Mouse (Mus musculus): ENCODE results near the gene Zmiz1.

Zmiz1 gene

DNA sequence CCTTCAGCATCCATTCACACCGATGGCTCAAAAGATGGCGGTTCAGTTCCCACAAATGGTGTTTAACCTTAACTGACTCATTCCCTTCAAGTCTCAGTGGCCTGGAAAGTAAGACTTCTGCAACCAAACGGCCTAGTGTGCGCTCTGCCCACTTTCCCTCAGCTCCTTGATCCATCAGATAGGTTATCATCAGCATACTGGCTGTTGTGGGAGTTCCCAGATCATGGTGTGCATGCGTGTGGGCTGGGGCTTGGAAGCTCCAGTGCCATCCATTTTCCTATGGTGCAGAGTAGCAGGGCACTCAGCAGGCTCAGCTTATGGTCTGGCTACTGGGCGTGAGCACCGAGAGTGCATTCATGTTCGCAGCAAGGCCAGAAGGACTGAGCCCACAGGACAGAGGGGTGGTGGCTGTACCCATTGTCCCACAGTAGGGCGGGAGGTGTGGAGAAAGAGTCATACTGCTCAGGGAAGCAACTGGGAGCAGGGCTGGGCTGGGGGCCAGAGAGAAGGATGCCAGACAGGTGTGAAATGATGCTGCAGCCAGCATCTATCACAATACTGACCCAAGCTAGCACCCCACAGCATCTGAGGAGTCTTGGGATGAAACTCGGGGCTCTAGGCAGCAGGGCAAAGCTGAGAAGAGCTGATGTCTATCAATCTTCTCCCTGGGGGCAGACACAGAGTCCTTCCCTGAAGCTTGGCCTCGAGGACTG lies 33.7 kb downstream of the Zmiz1 start:
- DNase-seq (ENCODE audit: low spot score): no peak

DNA sequence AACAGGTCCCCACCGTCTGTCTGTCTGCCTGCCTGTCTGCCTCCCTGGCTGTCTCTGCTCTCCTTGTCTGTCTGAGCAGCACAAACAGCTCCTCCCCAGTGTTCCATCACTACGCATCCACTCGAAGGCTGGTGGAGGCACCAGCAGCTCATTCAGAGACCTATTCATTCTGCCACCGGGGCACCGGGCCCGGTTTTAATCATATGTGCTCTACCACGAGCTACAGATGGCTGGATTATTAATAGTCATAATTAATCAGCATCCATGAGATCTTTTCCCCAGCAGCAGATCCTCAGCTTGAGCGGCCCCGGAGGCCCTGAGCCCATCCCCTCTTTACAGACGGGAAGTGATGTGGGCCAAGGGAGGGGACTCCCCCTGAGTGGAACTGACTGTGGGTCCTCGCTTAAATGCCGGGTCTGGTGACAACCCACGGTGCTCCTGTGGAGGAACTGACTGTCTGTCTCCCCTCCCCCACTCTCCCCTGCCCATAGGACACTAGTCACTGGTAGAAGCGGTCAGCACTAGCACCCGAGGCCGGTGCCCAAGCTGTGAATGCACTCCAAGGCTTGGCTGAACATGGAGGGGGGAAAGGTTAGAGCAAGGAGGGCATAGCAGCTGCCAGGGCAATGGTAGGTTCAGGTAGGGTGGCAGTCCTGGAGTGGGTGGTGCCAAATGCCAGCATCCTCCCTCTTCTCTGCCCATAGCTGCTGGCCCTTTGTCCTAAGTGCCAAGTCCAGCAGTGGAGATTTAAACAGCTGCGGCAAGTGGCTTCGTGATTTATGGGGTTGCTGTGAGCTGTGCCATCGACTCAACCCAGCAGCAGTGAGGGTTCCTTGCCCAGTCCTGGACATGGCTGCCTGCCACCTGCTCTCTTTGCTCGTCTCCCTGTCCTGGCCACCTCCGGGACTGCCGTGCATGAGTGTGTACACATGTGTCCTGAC lies 34.6 kb downstream of the Zmiz1 start:
- DNase-seq (ENCODE audit: low spot score): no peak

DNA sequence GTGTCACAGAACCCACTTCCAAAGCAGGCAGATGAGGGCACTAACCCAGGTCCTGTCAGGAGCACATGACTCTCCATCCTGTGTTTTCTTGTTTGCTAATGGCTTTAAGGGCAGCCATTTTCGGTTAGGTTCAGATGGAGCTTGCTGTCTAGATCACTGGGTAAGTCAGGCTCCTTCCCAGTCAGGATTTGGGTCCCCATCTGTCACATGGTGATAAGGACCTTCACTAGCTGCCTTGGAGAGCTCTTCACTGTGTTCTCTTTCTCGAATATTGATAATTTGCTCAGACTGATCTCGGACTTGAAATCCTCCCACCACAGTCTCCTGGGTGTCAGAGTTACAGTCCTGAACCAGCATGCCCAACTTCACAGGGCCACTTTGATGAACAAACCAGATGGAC lies 35.8 kb downstream of the Zmiz1 start:
- DNase-seq (ENCODE audit: low spot score): no peak

DNA sequence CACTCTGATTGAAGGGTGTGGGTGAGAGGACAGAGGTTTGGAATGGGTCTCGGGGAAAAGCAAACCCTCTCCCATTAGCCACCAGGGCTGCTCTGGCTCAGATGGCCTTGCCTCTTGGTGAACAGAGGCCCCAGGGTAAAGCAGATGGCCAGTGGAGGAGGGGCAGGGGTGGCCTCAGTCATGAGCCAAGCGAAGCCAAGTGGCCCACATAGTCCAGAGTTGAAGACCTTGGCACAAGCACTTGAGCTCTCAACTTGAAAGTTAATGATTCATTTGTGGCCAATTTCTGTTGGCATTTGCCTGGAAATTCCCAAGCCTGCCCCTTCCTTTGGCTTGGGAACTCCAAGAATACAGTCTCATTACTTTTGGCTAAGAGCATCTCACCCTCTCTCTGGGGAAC lies 37.1 kb downstream of the Zmiz1 start:
- no peak for DNase-seq (ENCODE audit: low spot score)

DNA sequence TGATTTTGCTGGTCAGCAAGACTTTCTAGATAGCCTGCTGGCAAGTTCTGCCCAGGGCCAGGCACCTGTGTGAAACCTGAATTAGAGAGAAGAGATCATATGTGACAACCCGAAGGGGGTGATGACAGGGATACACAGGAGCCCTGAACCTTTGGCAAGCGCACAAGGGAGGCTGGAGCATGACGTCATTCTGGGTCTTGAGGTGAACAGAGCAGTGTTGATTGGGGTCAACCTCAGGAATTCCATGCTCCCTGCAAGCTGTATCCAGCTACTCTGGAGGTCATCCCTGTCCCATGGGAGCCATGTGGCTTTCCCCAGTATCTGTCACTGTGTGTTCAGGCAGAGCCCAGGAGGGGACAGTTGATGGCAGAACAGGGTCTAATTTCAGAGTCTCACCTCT lies 38.0 kb downstream of the Zmiz1 start:
- no peak for DNase-seq (ENCODE audit: low spot score)

DNA sequence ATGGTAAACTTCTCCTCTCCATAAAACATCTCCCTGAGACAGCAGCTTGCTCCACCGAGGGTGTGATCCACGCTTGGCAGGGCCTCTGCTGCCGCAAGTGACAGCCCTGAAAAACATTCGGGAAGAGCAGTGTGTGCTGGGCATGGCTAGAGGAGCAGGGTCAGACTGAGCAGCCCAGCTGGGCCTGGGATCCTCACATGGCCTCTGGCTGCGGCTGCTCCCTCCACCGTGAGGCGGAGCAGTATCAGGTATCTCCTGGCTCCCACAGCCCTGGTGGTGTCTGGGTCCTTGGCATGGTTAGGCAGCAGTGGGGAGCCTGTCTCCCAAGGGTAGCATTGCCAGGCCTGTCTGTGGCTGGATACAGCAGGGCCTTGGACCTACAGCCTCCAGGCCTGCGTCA lies 38.6 kb downstream of the Zmiz1 start:
- DNase-seq (ENCODE audit: low spot score): no peak

DNA sequence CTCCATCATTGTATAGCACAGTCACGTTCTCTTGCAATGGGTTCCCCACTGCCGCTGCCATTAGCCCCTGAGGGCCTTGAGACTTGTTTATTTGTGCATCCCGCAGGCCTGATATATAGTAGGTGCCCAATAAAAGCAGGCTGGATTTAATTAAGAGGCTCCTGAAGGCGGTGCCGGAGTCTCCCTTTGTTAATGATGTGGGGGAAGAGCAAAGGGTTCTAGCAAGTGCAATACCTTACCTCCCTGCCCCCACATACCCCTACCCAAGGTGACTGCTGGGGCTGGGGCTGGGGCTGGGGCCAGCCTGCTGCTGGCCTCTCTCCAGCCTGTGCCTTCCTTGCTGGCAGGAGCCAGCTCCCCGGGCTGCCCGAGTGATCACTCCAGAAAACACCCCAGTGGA lies 39.4 kb downstream of the Zmiz1 start:
- DNase-seq (ENCODE audit: low spot score): no peak

DNA sequence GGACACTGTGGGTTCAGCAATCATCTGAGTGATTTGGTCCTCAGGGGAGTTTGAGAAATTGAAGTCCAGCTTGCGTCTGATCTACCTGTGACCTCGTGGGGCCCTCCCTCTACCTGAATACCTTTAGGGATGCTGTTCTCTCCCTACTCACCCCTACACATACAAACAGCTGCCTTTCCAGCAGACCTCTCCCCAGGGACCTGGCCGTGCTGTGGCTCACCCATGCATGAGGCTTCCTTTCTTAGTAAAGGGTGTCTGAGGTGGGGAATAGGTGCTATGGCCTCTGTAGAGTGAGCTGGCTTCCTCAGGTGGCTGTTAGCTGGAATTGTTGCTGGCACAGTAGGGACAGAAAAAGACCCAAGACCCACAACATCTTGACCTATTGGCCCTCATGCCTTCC lies 40.5 kb downstream of the Zmiz1 start:
- DNase-seq (ENCODE audit: low spot score): no peak

DNA sequence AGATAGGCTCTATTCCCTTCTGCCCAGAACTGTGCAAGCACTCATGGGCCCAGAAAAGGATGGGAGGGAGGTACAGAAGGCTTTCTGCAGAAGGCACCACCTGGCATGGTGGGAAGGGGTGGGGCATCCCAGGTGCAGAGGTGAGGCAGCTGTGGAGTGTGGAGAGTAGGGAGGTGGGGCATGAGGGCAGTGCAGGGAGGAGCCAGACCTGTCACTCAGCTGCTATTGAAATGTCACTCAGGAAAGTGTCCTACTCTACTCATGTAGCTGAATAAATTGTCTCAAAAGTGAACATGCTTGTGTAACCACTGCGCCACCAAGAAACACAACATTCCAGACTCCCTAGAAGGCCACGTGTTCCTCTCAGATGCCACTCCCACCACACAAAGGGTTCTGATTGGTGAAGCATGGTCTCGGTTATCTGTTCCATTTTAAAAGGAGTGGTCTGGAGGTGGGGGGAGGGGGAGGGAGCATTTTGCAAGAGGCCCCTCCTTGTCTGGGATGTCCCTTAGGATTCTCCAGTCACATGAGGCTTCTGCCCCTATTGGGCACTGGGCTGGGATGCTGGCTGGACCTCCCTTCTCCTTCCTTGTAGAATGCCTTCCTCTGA lies 41.6 kb downstream of the Zmiz1 start:
- no peak for DNase-seq (ENCODE audit: low spot score)

DNA sequence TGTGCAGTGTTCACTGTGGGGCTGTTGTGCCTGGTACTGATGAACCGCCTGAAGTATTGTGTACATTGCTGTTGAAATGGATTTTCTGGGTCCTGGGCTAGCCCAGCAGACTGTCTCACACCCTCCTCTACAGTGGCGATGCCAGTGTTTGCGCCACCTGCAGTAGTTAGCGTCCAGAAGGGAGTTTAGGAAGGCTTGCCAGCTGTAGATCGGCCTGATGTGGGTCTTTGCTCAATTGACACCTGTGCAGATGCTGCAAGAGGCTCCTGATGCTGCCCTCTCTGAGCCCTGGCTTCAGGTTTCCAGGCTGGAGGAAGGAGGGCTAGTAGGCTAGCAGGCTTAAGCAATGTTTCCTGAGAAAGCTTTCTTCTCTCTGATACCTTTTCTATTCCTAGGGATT lies 42.5 kb downstream of the Zmiz1 start:
- no peak for DNase-seq (ENCODE audit: low spot score)

DNA sequence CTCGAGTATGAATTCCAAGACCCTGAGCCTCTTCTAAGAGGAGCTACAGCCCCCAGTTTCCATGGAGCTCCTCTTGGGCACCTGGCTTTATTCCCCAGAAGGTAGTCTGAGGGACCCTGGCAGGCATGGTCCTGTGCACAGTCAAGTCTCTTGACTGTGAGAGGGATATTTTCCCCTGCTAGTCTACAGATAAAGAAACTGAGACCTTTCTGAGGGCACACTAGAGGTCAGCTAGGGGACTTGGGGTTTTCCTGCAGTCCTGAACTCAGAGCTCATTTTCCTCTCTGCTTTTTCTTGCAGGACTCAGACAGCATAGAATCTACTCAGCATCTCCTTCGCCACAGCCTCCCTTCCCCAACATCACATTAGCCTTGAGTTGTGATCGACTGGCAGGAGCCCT lies 43.4 kb downstream of the Zmiz1 start:
- no peak for DNase-seq (ENCODE audit: low spot score)

DNA sequence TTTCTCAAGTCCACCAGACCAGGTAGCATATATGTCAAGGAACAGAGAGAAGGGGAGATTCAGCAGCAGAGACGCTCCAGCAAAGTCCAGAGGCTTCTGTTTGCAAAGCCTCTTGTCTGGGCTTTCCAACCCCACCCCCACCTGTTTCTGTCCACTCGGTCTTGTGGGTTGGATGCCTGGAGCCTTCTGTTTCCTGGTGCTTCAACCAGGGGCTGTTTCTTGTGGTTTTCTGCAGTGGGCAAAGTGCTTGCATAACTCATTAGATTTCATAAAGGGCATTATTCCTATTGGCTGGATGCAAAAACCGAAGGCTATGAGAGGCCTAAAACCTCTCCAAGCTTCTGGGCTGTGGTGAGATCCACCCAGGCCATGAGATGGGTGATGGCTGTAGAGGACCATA lies 45.3 kb downstream of the Zmiz1 start:
- DNase-seq (ENCODE audit: low spot score): no peak

DNA sequence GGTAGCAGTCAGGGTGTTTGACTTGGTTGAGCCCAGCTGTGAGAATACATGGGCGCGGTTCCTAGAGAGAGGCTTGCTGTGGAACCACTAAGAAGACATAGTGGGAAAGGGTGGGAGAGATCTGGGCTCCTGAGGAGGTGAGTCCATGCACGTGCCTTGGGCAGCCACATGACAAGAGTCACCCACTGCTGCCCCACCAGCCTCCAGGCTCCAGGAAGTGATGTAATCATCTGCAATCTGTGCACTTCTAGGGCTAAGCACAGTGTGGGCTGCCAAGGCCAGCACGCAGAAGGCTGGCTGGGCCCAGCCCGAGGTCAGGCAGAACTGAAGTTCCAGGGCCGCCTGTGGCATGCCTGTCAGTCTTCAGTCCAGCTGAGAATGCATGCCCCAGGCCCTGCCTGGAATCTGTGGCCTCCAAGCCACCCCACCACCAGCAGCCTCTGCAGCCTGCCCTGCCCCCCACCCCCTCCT lies 46.3 kb downstream of the Zmiz1 start:
- no peak for DNase-seq (ENCODE audit: low spot score)

DNA sequence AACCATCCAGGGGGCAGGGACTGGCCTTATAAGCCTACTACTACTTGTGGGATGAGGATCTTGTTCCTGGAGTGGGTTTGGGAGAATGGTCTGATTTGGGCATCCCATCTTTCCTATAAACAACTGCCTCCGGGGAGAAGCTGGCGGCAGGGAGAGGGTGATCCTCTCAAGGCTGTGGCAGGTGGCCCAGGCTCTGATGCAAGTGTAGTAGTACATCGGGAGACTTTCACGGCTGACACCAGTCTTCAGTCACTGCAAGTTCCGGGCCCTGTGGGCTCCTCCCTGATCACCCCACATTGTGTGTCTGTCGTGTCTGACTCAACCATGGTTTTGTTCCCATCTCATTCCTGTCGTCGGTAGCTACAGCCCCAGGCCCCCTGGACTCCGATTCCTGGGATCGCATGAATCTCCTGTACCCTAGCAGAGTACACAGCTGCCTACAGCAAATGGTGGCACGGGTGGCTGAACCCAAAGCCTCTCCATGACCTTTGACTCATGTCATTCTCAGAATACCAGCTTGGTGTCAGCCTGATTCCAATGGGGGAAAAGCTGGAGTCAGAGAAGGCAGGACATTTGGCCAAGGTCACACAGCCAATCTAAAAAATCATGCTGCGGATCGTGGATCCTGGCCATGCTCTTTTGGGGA lies 49.2 kb downstream of the Zmiz1 start:
- DNase-seq (ENCODE audit: low spot score): no peak

DNA sequence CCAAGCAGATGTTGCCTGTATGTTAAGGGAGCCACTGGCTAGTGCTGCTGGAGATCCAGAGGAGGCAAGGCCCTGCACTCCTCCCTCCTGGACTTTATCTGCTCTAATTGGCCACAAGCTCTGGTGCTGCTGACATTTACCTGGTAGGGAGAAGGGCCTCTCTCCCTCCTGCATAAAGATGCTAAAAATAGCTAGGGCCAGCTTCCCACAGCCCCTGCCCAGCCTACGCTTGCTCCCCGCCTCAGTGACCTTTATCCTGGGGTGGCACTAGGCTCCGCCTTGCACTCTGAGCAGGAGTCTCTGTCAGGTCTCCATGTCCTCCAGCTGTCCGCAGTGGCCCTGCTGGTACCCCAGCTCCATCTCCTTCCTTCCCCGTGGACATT lies 49.8 kb downstream of the Zmiz1 start:
- no peak for DNase-seq (ENCODE audit: low spot score)

DNA sequence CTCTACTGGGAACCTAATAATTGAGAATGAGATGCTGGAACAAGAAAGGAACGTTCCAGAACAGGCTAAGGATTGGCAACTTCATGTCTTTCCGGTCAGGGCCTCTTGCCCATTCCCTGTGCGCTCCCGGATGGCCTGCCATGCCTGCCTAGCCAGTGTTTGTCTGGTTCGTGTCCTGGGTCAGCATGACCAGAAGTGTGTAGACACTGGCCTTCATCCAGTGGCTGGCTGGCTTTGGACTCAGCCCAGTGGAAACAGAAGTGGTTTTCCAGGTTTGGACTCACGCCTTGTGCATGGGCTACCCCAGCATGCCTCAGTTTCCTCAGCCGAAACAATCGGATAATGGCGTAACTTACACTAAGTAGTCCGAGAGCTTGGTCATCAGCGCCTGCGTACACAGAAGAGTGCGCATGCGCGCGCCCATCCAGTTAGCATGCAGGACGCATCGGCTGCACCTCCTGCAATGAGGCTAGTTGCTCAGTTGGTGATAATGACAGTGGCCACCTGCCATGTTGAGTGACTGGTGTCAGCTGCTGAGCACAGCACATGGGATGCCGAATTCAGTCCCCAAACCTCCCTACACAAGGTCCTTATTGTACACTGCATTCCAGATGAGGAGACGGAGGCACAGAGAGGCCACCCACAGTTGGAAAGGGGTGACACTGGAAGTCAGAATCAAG lies 50.6 kb downstream of the Zmiz1 start:
- DNase-seq (ENCODE audit: low spot score): no peak

DNA sequence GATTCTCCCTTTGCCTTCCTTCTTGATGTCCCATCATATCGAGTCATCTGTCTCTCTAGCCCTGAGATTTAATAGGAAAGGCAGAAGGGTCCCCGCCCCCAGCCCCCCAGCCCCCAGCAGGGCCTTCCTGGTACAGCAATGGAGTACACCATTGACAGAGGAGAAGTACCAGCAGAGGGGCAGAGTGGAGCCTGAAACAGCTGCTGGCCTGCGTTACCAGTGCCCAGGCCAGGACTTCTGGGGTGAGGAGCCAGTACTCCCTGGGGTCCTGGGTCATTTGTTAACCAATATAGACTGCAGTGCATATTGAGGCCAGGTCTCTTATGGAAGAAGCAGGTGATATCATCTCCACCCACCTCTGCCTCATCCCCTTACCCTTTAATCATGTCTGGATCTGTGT lies 51.4 kb downstream of the Zmiz1 start:
- no peak for DNase-seq (ENCODE audit: low spot score)

DNA sequence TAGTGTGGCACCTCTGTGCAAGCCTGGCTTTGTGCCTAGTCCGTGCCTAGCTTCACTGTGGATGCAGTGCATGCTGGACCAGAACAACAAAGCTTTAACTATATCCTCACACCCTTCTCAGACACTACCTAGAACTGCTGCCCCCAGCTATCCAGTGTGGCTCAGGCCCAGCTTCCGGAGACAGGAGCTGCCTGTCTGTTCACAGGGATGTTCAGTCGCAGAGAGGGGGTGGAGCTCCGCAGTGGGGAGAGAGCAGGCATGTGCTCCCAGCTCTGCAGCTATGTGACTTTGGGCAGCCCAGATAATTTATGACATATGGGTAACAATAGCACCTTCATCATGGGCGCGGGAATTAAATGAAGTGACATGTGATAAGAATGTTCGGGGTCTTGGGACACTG lies 52.0 kb downstream of the Zmiz1 start:
- no peak for DNase-seq (ENCODE audit: low spot score)

DNA sequence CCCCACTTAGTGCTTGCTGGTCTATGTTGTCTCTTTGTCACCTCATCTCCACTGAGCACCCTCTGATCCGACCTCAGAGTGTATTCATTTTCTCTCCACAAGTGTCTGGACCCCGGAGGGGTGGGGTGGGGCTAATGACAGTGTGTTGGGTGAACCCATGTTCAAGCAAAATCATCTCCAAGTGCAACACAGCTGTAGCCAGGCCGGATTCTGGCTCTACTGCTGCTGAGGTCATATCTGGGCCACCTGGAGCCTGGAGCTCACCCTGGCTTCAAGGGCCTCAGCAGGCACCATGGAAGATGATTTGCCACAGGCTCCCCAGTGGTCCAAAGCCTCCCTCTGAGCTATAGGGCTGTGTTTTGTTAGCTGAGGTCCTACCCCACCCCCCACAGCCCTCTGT lies 52.6 kb downstream of the Zmiz1 start:
- DNase-seq (ENCODE audit: low spot score): no peak

DNA sequence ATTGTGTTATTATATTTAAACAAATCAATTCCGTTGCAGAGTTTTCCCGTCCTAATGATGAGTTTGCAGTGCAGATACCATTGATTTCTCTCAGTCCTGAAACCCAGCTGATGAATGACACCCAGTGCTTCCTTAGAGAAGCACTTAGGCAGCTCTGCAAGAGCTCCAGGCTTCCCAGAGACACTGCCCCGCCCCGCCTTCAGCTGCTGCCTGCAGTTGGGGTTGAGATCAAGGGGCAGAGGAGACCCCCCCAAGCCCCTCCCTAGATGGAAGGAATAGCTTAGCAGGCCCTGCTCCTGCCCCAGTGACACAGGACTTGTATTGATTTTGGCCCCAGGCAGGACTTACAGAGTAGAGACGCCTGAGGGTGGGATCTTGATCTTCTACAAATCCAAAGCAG lies 53.0 kb downstream of the Zmiz1 start:
- no peak for DNase-seq (ENCODE audit: low spot score)

DNA sequence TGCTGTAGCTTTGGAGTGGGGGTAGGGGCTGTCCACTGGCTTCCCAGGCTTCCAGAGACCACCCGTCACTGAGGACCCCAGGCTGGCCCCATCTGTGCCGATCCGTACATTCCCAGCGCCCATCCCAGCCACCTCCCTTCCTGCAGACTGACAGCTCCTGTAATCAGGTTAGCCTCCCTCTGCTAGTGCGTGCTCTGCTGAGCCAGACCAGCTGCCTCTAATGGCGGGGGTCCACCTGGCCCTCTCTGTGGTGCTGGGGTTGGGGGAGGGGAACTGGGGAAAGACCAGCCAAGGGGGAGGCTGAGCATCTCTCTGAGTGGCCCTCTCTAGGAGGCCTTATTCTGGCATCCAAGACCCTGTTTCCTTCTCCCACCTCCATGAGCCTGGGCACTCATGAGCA lies 53.8 kb downstream of the Zmiz1 start:
- no peak for DNase-seq (ENCODE audit: low spot score)

DNA sequence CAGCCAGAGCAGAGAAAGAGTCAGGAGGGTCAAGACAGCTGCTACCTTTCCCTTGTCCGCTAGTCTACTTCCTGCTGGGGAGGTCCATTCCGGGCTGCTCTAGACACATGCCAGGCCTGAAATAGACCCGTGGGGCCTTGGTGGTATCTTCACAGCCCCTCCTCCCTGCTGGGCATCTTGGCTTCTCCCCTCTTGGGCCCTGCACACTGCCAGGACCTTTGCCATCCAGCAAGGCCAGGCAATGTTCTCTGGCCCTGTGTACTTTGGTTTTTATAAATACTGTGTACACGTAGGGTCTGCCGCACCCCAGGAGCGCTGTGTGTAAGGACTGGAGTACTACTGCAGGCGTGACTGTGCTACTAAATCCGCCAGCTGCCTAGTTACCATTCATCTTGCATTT lies 54.5 kb downstream of the Zmiz1 start:
- no peak for DNase-seq (ENCODE audit: low spot score)

Data from ovary, postnatal 10 days (tissue).